Mouse (Mus musculus): ENCODE measurements around the gene Rbfox1.

DNA sequence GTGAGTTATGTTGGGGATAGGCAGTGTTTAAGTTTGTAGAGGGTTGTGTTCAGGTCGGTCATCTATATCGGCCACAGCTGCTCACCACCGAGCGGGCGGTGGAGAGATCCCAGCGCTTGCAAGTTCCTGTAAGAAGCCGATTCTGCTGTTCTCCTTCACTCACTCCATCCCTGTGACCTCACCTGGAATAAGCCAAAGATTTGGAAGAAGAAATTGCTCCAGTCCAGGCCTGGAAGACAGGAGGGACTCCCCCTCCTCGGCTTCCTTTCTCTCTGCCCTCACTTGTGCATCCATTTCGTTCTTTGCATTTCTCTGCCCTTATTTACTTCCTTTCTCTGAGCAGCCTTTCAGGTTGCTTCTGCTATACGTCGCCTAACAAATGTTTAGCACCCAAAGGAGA, 465.1 kb downstream of the Rbfox1 start:
- TF ChIP-seq CTCF (IDR thresholded peaks at IDR 0.05; ENCODE audit: borderline replicate concordance, extremely low read depth, insufficient read depth, insufficient read length) (no peak), POLR2A (IDR thresholded peaks at IDR 0.05; ENCODE audit: borderline replicate concordance, extremely low read depth, insufficient read depth, insufficient read length, poor library complexity, severe bottlenecking) (no peak)

Measured in brain, embryonic 14.5 days (tissue).